13 mouse cellular contexts compared by ENCODE assay signal in genomic region chr8:70595811-70596210, GRCm38 (mm10). TPM values are rescaled to one million over a fixed set of nuclear protein-coding genes. Genes with fewer than 3 reads are reported as not detected.
DNase-seq lines count a peak whose midpoint lies in the region; ATAC-seq and TF ChIP-seq lines count a peak whose summit lies in the region.
"Had no signal": no experiment of that assay in that cellular context is flagged by ENCODE, and none has a peak within 500 bp of the region (broad histone marks: within the 10 kb centered on the region; RNA-seq: fewer than 3 reads in every experiment).

No protein-coding gene starts in this region.

- peaks cover 86% of the 10 kb centered on the region for H3K4me1 ChIP-seq in heart, embryonic 13.5 days
- peaks cover 61% of the 10 kb centered on the region for H3K4me1 ChIP-seq in midbrain, embryonic 15.5 days
- H3K4me1 ChIP-seq in midbrain, postnatal 0 days (ENCODE audit: insufficient read depth, low read length) = peaks cover 19% of the 10 kb centered on the region; the same call in 1 of the 2 replicates
- peaks cover 52% of the 10 kb centered on the region for H3K4me1 ChIP-seq in hindbrain, embryonic 16.5 days (ENCODE audit: control insufficient read depth, insufficient read depth, low read depth, low read length)
- H3K4me1 ChIP-seq in neural tube, embryonic 14.5 days (ENCODE audit: control insufficient read depth, insufficient read depth, low read length) = peaks cover 46% of the 10 kb centered on the region

- H3K9me3 ChIP-seq in heart, embryonic 13.5 days = no peaks in the 10 kb centered on the region
- H3K9me3 ChIP-seq in midbrain, embryonic 15.5 days = no peaks in the 10 kb centered on the region
- no peaks in the 10 kb centered on the region for H3K9me3 ChIP-seq in midbrain, postnatal 0 days (ENCODE audit: low read length)
- peaks cover 2% of the 10 kb centered on the region; the same call in 1 of the 2 replicates for H3K9me3 ChIP-seq in hindbrain, embryonic 16.5 days (ENCODE audit: control insufficient read depth, low read length)
- no peaks in the 10 kb centered on the region for H3K9me3 ChIP-seq in neural tube, embryonic 14.5 days (ENCODE audit: control insufficient read depth, low read length)

- intact Hi-C loops in heart, postnatal 36 days (cut with DNase I) = no loop called here

- TF ChIP-seq CTCF in midbrain, postnatal 0 days (IDR thresholded peaks at IDR 0.05) = no peak

- H3K9ac ChIP-seq in heart, embryonic 13.5 days = peak overlapping the region; percentile 87; the same call in 1 of the 2 replicates
- H3K9ac ChIP-seq in midbrain, embryonic 15.5 days = no peak overlapping the region
- no peak overlapping the region for H3K9ac ChIP-seq in midbrain, postnatal 0 days (replicated peaks; ENCODE audit: low read length, poor library complexity, severe bottlenecking)
- no peak overlapping the region for H3K9ac ChIP-seq in hindbrain, embryonic 16.5 days (ENCODE audit: low read depth, low read length)
- H3K9ac ChIP-seq in neural tube, embryonic 14.5 days (replicated peaks; ENCODE audit: low read depth, low read length) = no peak overlapping the region

- WGBS in heart, embryonic 13.5 days = 91% methylated on average over 12 of the region's 12 CpGs
- WGBS in midbrain, embryonic 15.5 days = 95% methylated on average over 12 of the region's 12 CpGs
- 94% methylated on average over 12 of the region's 12 CpGs for WGBS in midbrain, postnatal 0 days
- 94% methylated on average over 12 of the region's 12 CpGs for WGBS in hindbrain, embryonic 16.5 days
- WGBS in neural tube, embryonic 14.5 days = 97% methylated on average over 12 of the region's 12 CpGs

- no peak for ATAC-seq in heart, embryonic 13.5 days (ENCODE audit: extremely low read depth, insufficient number of reproducible peaks, low FRiP score, low TSS enrichment)
- no peak for ATAC-seq in midbrain, embryonic 15.5 days (replicated peaks)
- ATAC-seq in midbrain, postnatal 0 days (ENCODE audit: low FRiP score) = no peak
- ATAC-seq in hindbrain, embryonic 16.5 days = no peak
- ATAC-seq in neural tube, embryonic 14.5 days (ENCODE audit: low read depth) = no peak

- peaks cover 46% of the 10 kb centered on the region for H3K36me3 ChIP-seq in heart, embryonic 13.5 days
- H3K36me3 ChIP-seq in midbrain, embryonic 15.5 days (replicated peaks) = peaks cover 1% of the 10 kb centered on the region; the same call in 1 of the 2 replicates
- H3K36me3 ChIP-seq in midbrain, postnatal 0 days (ENCODE audit: insufficient read depth, low read length) = peaks cover 17% of the 10 kb centered on the region
- peaks cover 3% of the 10 kb centered on the region; the same call in 1 of the 2 replicates for H3K36me3 ChIP-seq in hindbrain, embryonic 16.5 days (ENCODE audit: control insufficient read depth, insufficient read depth, low read length)
- H3K36me3 ChIP-seq in neural tube, embryonic 14.5 days (ENCODE audit: control insufficient read depth, insufficient read depth, low read length) = no peaks in the 10 kb centered on the region; the same call in 1 of the 2 replicates

- peak overlapping the region; percentile 75 for H3K4me3 ChIP-seq in heart, embryonic 13.5 days
- H3K4me3 ChIP-seq in midbrain, embryonic 15.5 days = no peak overlapping the region
- H3K4me3 ChIP-seq in midbrain, postnatal 0 days (ENCODE audit: low read depth, low read length) = no peak overlapping the region
- no peak overlapping the region; the same call in 1 of the 2 replicates for H3K4me3 ChIP-seq in hindbrain, embryonic 16.5 days (ENCODE audit: low read length)
- H3K4me3 ChIP-seq in neural tube, embryonic 14.5 days (ENCODE audit: low read depth, low read length) = peak overlapping the region; percentile 62; the same call in 1 of the 2 replicates

- peak overlapping the region; percentile 97 for H3K4me2 ChIP-seq in heart, embryonic 13.5 days
- H3K4me2 ChIP-seq in midbrain, embryonic 15.5 days = peak overlapping the region; percentile 91; the same call in 1 of the 2 replicates
- no peak overlapping the region; the same call in 1 of the 2 replicates for H3K4me2 ChIP-seq in midbrain, postnatal 0 days (ENCODE audit: low read depth, low read length, poor library complexity, severe bottlenecking)
- H3K4me2 ChIP-seq in hindbrain, embryonic 16.5 days (ENCODE audit: low read length) = peak overlapping the region; percentile 95; the same call in 1 of the 2 replicates
- no peak overlapping the region for H3K4me2 ChIP-seq in neural tube, embryonic 14.5 days (ENCODE audit: low read depth, low read length)

- DNase-seq in heart, postnatal 36 days = no peak
- DNase-seq in midbrain, postnatal 0 days (ENCODE audit: low spot score) = no peak
- DNase-seq in frontal cortex, postnatal 10 days (ENCODE audit: low spot score in 2 of 2) = no peak
- DNase-seq in Muller cell, postnatal 12 days (ENCODE audit: inconsistent ontology term) = no peak
- DNase-seq: kidney, adult 2 months; lung, postnatal 36 days; right cerebral cortex, postnatal 25 days had no signal

- no peak overlapping the region for H3K27ac ChIP-seq in heart, embryonic 13.5 days (replicated peaks)
- H3K27ac ChIP-seq in midbrain, embryonic 15.5 days = no peak overlapping the region
- H3K27ac ChIP-seq in midbrain, postnatal 0 days (ENCODE audit: low read depth, low read length) = no peak overlapping the region
- H3K27ac ChIP-seq in hindbrain, embryonic 16.5 days (ENCODE audit: low read depth, low read length) = no peak overlapping the region
- H3K27ac ChIP-seq in neural tube, embryonic 14.5 days (ENCODE audit: low read depth, low read length) = no peak overlapping the region
- H3K27ac ChIP-seq: heart, adult 2 months had no signal

- no peaks in the 10 kb centered on the region; the same call in 1 of the 2 replicates for H3K27me3 ChIP-seq in heart, embryonic 13.5 days (replicated peaks)
- H3K27me3 ChIP-seq in midbrain, embryonic 15.5 days (replicated peaks) = no peaks in the 10 kb centered on the region
- H3K27me3 ChIP-seq in midbrain, postnatal 0 days (ENCODE audit: insufficient read depth, low read length) = no peaks in the 10 kb centered on the region
- no peaks in the 10 kb centered on the region for H3K27me3 ChIP-seq in hindbrain, embryonic 16.5 days (replicated peaks; ENCODE audit: control insufficient read depth, insufficient read depth, low read length)
- H3K27me3 ChIP-seq in neural tube, embryonic 14.5 days (ENCODE audit: control insufficient read depth, insufficient read depth, low read length) = no peaks in the 10 kb centered on the region

RNA-seq across cellular contexts. Expression of gene Isyna1, which starts 1.6 kb away (rescaled TPM):
- polyA plus RNA-seq in heart, embryonic 13.5 days (2015; fragmentation: Nextera tagmentation; extraction: Ambion mirVana) = 135 and 145 TPM in 2 replicates
- 10 to 100 TPM; 22.2 to 25.8 TPM for total RNA-seq in heart, postnatal 36 days (2021)
- 175 and 176 TPM in 2 replicates for polyA plus RNA-seq in midbrain, embryonic 15.5 days (2015; fragmentation: Nextera tagmentation; extraction: Ambion mirVana)
- 176 and 180 TPM in 2 replicates for total RNA-seq in midbrain, postnatal 0 days (2014; rRNA removed)
- 140 and 146 TPM in 2 replicates for polyA plus RNA-seq in midbrain, postnatal 0 days (2015; fragmentation: Nextera tagmentation; extraction: Ambion mirVana)
- polyA plus RNA-seq in hindbrain, embryonic 16.5 days (2015; fragmentation: Nextera tagmentation; extraction: Ambion mirVana) = 150 and 164 TPM in 2 replicates
- 65.5 and 73.3 TPM in 2 replicates for polyA plus RNA-seq in neural tube, embryonic 14.5 days (2014; fragmentation: Nextera tagmentation; extraction: Ambion mirVana)

RNA-seq across cellular contexts. Expression of gene Ssbp4, which starts 12.9 kb away (rescaled TPM):
- 63.3 and 70.9 TPM in 2 replicates for polyA plus RNA-seq in heart, embryonic 13.5 days (2015; fragmentation: Nextera tagmentation; extraction: Ambion mirVana)
- total RNA-seq in heart, postnatal 36 days (2021) = 10 to 100 TPM; 28.9 to 35.0 TPM
- polyA plus RNA-seq in midbrain, embryonic 15.5 days (2015; fragmentation: Nextera tagmentation; extraction: Ambion mirVana) = 175 and 189 TPM in 2 replicates
- 279 and 392 TPM in 2 replicates for total RNA-seq in midbrain, postnatal 0 days (2014; rRNA removed)
- polyA plus RNA-seq in midbrain, postnatal 0 days (2015; fragmentation: Nextera tagmentation; extraction: Ambion mirVana) = 230 and 247 TPM in 2 replicates
- 148 and 157 TPM in 2 replicates for polyA plus RNA-seq in hindbrain, embryonic 16.5 days (2015; fragmentation: Nextera tagmentation; extraction: Ambion mirVana)
- polyA plus RNA-seq in neural tube, embryonic 14.5 days (2014; fragmentation: Nextera tagmentation; extraction: Ambion mirVana) = 163 and 240 TPM in 2 replicates

RNA-seq across cellular contexts. Expression of gene Lrrc25, which starts 20.1 kb away (rescaled TPM):
- 1.5 and 2.7 TPM in 2 replicates for polyA plus RNA-seq in heart, embryonic 13.5 days (2015; fragmentation: Nextera tagmentation; extraction: Ambion mirVana)
- total RNA-seq in heart, postnatal 36 days (2021) = 1 to 10 TPM; 1.9 to 3.0 TPM
- 1.2 and 1.6 TPM in 2 replicates for polyA plus RNA-seq in midbrain, embryonic 15.5 days (2015; fragmentation: Nextera tagmentation; extraction: Ambion mirVana)
- total RNA-seq in midbrain, postnatal 0 days (2014; rRNA removed) = 1.8 and 2.2 TPM in 2 replicates
- 0.74 and 1.4 TPM in 2 replicates for polyA plus RNA-seq in midbrain, postnatal 0 days (2015; fragmentation: Nextera tagmentation; extraction: Ambion mirVana)
- 1.1 and 1.6 TPM in 2 replicates for polyA plus RNA-seq in hindbrain, embryonic 16.5 days (2015; fragmentation: Nextera tagmentation; extraction: Ambion mirVana)
- 0.20 and 1.8 TPM in 2 replicates for polyA plus RNA-seq in neural tube, embryonic 14.5 days (2014; fragmentation: Nextera tagmentation; extraction: Ambion mirVana)

RNA-seq across cellular contexts. Expression of gene Gdf15, which starts 36.4 kb away (rescaled TPM):
- polyA plus RNA-seq in heart, embryonic 13.5 days (2015; fragmentation: Nextera tagmentation; extraction: Ambion mirVana) = 0.86 and 1.2 TPM in 2 replicates
- total RNA-seq in heart, postnatal 36 days (2021) = 1 to 10 TPM in 1 of 2 experiments, under 1 TPM in 1; 0.22 to 1.6 TPM
- polyA plus RNA-seq in midbrain, embryonic 15.5 days (2015; fragmentation: Nextera tagmentation; extraction: Ambion mirVana) = 0.13 and 0.19 TPM in 2 replicates
- total RNA-seq in midbrain, postnatal 0 days (2014; rRNA removed) = 0.22 and 1.8 TPM in 2 replicates
- polyA plus RNA-seq in midbrain, postnatal 0 days (2015; fragmentation: Nextera tagmentation; extraction: Ambion mirVana) = 0.26 and 0.32 TPM in 2 replicates
- 0.11 and 0.48 TPM in 2 replicates for polyA plus RNA-seq in hindbrain, embryonic 16.5 days (2015; fragmentation: Nextera tagmentation; extraction: Ambion mirVana)
- 0.54 TPM in 1 of 2 replicates, not detected in the other for polyA plus RNA-seq in neural tube, embryonic 14.5 days (2014; fragmentation: Nextera tagmentation; extraction: Ambion mirVana)
- total RNA-seq: left cerebral cortex, adult 8-10 months had no signal

RNA-seq across cellular contexts. Expression of gene Ell, which starts 56.6 kb away (rescaled TPM):
- polyA plus RNA-seq in heart, embryonic 13.5 days (2015; fragmentation: Nextera tagmentation; extraction: Ambion mirVana) = 11.6 and 12.5 TPM in 2 replicates
- 10 to 100 TPM; 12.0 to 12.1 TPM for total RNA-seq in heart, postnatal 36 days (2021)
- polyA plus RNA-seq in midbrain, embryonic 15.5 days (2015; fragmentation: Nextera tagmentation; extraction: Ambion mirVana) = 18.6 and 19.9 TPM in 2 replicates
- total RNA-seq in midbrain, postnatal 0 days (2014; rRNA removed) = 10.2 and 14.1 TPM in 2 replicates
- polyA plus RNA-seq in midbrain, postnatal 0 days (2015; fragmentation: Nextera tagmentation; extraction: Ambion mirVana) = 12.6 and 13.2 TPM in 2 replicates
- polyA plus RNA-seq in hindbrain, embryonic 16.5 days (2015; fragmentation: Nextera tagmentation; extraction: Ambion mirVana) = 14.9 and 19.2 TPM in 2 replicates
- polyA plus RNA-seq in neural tube, embryonic 14.5 days (2014; fragmentation: Nextera tagmentation; extraction: Ambion mirVana) = 16.7 and 17.8 TPM in 2 replicates

Comparison
In these comparisons a context has a peak if more than half of its experiments do, and no peak if none do; other contexts are left out.
1. H3K4me2 ChIP-seq: peak in heart, embryonic 13.5 days (single experiment), midbrain, embryonic 15.5 days (single experiment) and hindbrain, embryonic 16.5 days (single experiment); none in midbrain, postnatal 0 days (single experiment) and neural tube, embryonic 14.5 days (single experiment).
2. H3K4me3 ChIP-seq: peak in heart, embryonic 13.5 days (single experiment) and neural tube, embryonic 14.5 days (single experiment); none in midbrain, embryonic 15.5 days (single experiment), midbrain, postnatal 0 days (single experiment) and hindbrain, embryonic 16.5 days (single experiment).